Mouse (Mus musculus) thymus, adult 2 months (tissue): ENCODE measurements around the gene Fam243. TPM values are rescaled to one million over a fixed set of nuclear protein-coding genes. Genes with fewer than 3 reads are reported as not detected.

Experiments
- DNase-seq: peaks from one replicate; pipeline ENCODE4 v3.0.0; 2021
- H3K27ac ChIP-seq: fragments of 200-500 bp; 2 replicates; pipeline ENCODE4 v1.5.1; 2012; ENCODE audit warnings: low read length, control low read depth; ENCODE audit not compliant: control insufficient read depth, insufficient read depth
- H3K27me3 ChIP-seq: fragments of 200-500 bp; 2 replicates; pipeline ENCODE4 v1.6.1; 2012; ENCODE audit warnings: mild to moderate bottlenecking, low read length, moderate library complexity, mixed read lengths; ENCODE audit not compliant: control insufficient read depth, insufficient read depth
- H3K36me3 ChIP-seq: fragments of 200-500 bp; 2 replicates; pipeline ENCODE4 v1.6.1; 2012; ENCODE audit warnings: mild to moderate bottlenecking, low read length, moderate library complexity; ENCODE audit not compliant: control insufficient read depth, insufficient read depth
- H3K4me1 ChIP-seq: fragments of 200-500 bp; replicated peaks from 2 replicates; pipeline ENCODE4 v1.6.1; 2012; ENCODE audit warnings: low read length; ENCODE audit not compliant: control insufficient read depth, insufficient read depth
- H3K4me3 ChIP-seq: fragments of 200-500 bp; 2 replicates; pipeline ENCODE4 v1.5.1; 2012; ENCODE audit warnings: mild to moderate bottlenecking, low read length, control low read depth, moderate library complexity; ENCODE audit not compliant: control insufficient read depth, insufficient read depth
- CTCF ChIP-seq: fragments of 200-500 bp; IDR thresholded peaks from 2 replicates; pipeline ENCODE4 v1.5.1; 2012; ENCODE audit warnings: mild to moderate bottlenecking, control low read depth, low read length, moderate library complexity, borderline replicate concordance; ENCODE audit not compliant: control insufficient read depth, poor library complexity, insufficient read depth; ENCODE audit errors: extremely low read depth
- POLR2A ChIP-seq: fragments of 200-500 bp; IDR thresholded peaks from 2 replicates; pipeline ENCODE4 v1.6.1; 2012; ENCODE audit warnings: mild to moderate bottlenecking, low read length, control low read depth, moderate library complexity; ENCODE audit not compliant: control insufficient read depth, poor library complexity, insufficient read depth; ENCODE audit errors: extremely low read depth
- WGBS: fragments of 180-500 bp; shearing (Covaris S2); methylation state at CpG from one replicate; pipeline ENCODE4 v1.1.7; 2018; 5-methylcytosine and 5-hydroxymethylcytosine counted together
- polyA plus RNA-seq: library from polyadenylated mRNA; depleted of rRNA; stranded (reverse); fragments of >200 nt; gene quantifications from 2 replicates; pipeline ENCODE4 v1.2.3, GENCODE M21; 2012

The Fam243 gene
- polyA plus RNA-seq, 1 experiment, result 0.03 TPM

DNA sequence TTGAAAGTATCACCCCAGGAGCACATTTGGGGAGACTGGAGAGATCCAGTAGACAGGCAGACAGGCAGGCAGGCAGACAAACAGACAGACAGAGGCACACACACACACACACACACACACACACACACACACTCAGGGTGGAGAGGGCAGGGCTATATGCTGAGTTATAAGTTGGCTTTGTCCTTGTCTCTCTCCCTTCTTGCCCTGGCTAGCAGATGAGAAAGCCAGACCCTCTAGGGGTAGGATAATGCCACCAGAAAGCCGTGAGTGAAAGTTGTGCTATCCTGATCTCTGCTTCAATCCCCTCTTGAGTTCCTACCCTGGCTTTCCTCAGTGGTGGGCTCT lies 3.8 kb upstream of the Fam243 start:
- DNase-seq, result no peak
- Histone ChIP-seq H3K27ac (no peak overlapping the region), H3K4me1 (no peaks in the 10 kb centered on the region), H3K36me3 (no peaks in the 10 kb centered on the region), H3K4me3 (no peak overlapping the region), H3K27me3 (no peaks in the 10 kb centered on the region)
- no peak for TF ChIP-seq CTCF
- TF ChIP-seq POLR2A, result no peak
- 83% methylated on average over 1 of the region's 1 CpGs for WGBS

DNA sequence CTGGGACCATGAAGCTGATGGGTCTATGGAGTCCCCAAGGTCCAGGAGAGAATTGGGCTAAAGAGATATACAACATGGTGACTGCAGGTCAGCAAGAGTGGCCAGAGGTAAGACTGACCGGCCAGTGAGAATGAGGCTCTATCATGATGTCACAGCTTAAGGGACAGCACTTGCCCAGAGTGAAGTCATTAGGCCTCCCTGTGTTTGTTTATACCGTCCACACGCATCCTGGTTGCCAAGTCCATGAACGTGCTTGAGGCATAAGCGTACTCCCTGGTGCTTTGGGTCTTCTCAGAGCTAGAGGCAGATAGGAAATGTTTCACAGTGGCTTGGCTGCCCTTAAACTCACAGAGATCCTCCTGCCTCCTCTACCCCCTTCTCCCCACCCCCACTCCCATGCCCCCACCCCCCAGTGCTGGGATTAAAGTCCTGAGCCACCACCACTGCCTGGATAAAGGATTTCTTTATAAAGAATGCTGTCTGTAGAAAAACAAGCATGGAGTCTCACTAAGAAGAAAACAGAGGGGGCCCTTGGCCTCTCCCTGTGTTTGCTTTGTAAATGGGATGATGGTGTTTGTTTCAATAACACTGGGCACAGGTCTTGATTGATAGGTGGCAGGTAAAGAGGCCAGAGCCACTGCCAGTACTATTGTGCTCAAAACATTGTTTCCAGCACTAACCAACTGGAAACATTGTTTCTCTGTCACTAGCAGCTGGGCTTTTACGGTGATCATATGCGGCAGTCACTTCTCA lies 3.2 kb upstream of the Fam243 start:
- Histone ChIP-seq H3K4me1 (no peaks in the 10 kb centered on the region), H3K27ac (no peak overlapping the region), H3K4me3 (no peak overlapping the region), H3K27me3 (no peaks in the 10 kb centered on the region), H3K36me3 (no peaks in the 10 kb centered on the region)
- TF ChIP-seq CTCF (no peak), POLR2A (no peak)
- no peak for DNase-seq
- WGBS, result 98% methylated on average over 7 of the region's 7 CpGs

DNA sequence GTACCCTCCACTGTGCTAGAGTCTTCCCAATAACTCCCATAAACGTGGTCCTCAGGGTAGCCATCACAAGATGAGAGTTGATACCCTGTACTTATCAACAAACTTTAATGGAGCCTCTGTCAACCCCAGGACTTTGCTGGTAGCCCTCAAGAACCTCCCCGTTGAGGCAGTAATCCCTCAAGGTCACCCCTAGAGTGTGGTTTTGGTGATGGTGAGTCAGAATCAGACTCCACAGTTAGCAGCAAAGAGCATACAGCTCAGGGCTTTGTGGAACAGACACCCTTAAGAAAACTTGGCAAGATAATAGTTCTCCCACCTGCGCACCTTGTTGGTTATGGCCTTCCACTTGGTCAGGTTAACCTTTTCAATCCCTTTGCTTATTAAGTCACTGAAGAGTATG lies 880 bp downstream of the Fam243 start:
- no peaks in the 10 kb centered on the region for H3K27me3 ChIP-seq
- DNase-seq, result no peak
- WGBS, result 90% methylated on average over 3 of the region's 3 CpGs
- H3K27ac ChIP-seq, result no peak overlapping the region
- no peaks in the 10 kb centered on the region for H3K36me3 ChIP-seq
- no peak overlapping the region for H3K4me3 ChIP-seq
- no peaks in the 10 kb centered on the region for H3K4me1 ChIP-seq
- TF ChIP-seq POLR2A (no peak), CTCF (no peak)

DNA sequence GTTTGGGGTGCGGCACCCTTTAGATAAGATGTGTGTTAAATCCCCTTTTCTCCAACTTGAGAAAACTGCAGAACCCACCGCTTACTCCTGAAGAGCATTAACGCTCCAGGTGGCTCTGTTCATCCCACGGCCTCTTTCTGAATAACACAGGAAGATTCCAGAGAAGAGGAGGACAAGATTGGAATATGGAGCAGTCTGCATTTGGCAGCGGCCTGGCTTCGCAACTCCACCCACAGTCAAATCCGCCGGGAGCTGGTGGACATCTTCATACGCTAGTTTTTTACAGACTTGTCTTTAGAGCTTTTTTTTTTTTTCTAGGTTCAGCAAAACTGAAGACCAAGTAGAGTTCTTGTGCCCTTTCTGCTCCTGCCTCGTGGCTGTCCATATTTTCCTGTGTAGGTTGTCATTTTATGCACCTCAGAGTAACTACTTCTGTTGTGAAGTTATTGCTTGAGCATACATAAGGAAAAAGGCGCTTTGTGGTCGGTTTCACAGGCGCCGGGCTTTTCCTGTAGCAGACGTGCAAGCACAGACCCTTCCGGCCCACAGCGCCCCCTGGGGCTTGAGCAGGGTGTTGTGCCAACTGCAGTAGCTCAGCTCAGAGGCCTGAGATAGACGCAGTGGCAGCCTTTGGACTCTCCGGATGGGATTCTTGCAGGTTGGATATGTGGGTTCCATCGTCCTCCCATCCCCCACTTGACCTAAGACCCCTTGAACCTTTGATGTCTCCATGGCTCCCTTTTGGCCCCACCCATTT lies 1.7 kb downstream of the Fam243 start:
- peak; percentile 85 for DNase-seq
- Histone ChIP-seq H3K27ac (no peak overlapping the region), H3K36me3 (no peaks in the 10 kb centered on the region), H3K4me1 (no peaks in the 10 kb centered on the region), H3K27me3 (no peaks in the 10 kb centered on the region), H3K4me3 (no peak overlapping the region)
- TF ChIP-seq CTCF (peak; percentile 88), POLR2A (no peak)
- 50% methylated on average over 20 of the region's 20 CpGs for WGBS

DNA sequence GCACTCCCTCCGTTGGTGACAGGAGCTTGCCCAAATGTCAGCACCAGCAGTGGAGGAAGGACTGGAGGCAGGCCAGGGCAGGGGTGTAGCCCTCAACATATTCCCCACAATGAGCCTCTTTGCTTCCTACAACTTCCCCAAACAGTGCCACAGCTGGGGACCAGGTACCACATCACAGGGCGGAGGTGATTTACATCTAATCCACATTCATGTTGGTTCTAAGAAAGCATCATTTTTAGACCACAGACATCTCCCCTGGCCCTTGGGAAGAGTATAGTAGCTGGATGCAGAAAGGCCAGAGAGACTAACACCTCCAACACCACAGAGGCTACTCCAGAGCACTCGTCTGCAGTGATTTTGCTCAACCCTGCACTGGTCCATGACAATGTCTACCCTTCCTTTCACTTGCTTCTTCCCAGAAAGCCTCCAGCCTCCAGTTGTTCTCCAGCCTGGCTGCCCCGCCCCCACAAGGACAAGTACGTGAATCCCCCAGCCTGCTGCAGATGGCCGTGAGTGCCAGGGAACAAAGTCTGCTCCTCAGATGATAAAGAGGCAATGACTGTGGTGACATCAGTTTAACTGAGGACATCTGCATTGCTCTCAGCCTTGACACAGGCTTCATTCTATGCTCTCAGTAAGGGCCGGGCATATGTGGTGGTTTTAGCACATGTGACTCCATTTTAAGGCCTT lies 5.0 kb downstream of the Fam243 start:
- Histone ChIP-seq H3K4me1 (no peaks in the 10 kb centered on the region; the same call in 1 of the 2 replicates), H3K27me3 (no peaks in the 10 kb centered on the region), H3K36me3 (no peaks in the 10 kb centered on the region), H3K4me3 (no peak overlapping the region), H3K27ac (no peak overlapping the region)
- no peak for DNase-seq
- no peak for TF ChIP-seq CTCF
- TF ChIP-seq POLR2A, result no peak
- 42% methylated on average over 7 of the region's 7 CpGs for WGBS

DNA sequence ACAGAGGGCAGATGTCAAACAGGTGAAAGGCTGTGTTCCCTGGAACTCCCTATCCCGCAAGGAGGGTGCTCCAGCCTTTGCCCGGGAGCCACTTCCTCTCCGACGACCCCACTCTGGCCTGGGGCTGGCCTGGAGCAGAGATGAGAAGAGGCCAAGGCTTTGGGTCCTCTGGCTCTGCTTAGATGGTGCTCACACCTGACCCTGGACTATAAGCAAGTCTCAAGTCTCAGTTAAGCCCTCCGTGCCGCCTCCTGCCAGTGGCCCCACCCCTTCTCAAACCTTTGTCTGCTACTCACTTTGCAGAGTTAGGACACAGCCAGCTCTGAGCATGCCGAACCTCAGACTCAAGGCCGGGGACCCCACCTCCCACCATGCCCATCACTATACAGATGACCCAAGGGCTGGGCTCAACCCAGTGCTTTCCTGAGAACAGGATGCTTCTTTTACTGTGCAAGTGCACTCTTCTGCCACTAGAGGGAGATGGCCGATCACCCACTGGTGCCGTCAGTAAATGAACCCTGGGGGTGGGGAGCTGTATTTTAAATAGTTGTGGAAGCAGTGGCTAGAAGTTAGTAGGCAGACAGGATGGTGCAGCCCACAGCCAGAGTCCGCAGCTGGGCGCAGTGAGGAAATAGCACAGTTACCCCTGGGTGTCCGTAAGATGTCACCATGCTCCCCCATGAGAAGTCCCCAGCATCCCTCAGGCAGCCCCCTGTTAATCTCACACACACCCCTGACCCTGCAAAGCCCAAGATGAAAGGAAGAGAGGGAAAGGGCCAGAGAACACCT lies 7.1 kb downstream of the Fam243 start:
- 53% methylated on average over 13 of the region's 13 CpGs for WGBS
- TF ChIP-seq POLR2A, result no peak
- TF ChIP-seq CTCF, result peak; percentile 73
- H3K27me3 ChIP-seq, result no peaks in the 10 kb centered on the region
- no peak overlapping the region for H3K4me3 ChIP-seq
- peak; percentile 35 for DNase-seq
- H3K36me3 ChIP-seq, result no peaks in the 10 kb centered on the region
- H3K27ac ChIP-seq, result no peak overlapping the region
- no peaks in the 10 kb centered on the region; the same call in 1 of the 2 replicates for H3K4me1 ChIP-seq
